Mouse (Mus musculus): Measurements from ENCODE around the gene Smtnl1.

Smtnl1 gene

GRCm38 (mm10) chr2:84822552-84822951 is at the start of gene Smtnl1:
TSS of gene Smtnl1 (minus strand) at chr2:84822652.
- DNase-seq (ENCODE audit: inconsistent age in 2 of 2, low spot score in 1 of 2) = no peak

- DNase-seq (ENCODE audit: inconsistent age in 2 of 2, low spot score in 1 of 2) = no peak
Measured at GRCm38 (mm10) chr2:84870623-84871160, 48.2 kb upstream of the Smtnl1 start.

- DNase-seq (ENCODE audit: inconsistent age in 2 of 2, low spot score in 1 of 2) = no peak
Measured at GRCm38 (mm10) chr2:84868977-84869376, 46.5 kb upstream of the Smtnl1 start.

- peak; percentile 55 to 83 for DNase-seq (ENCODE audit: inconsistent age in 2 of 2, low spot score in 1 of 2)
Measured at GRCm38 (mm10) chr2:84868521-84868943, 46.1 kb upstream of the Smtnl1 start.

GRCm38 (mm10) chr2:84865616-84866571 is 43.4 kb upstream of the Smtnl1 start:
- DNase-seq (ENCODE audit: inconsistent age in 2 of 2, low spot score in 1 of 2) = peak in 1 of 2 experiments; percentile 69

GRCm38 (mm10) chr2:84862231-84862630 is 39.8 kb upstream of the Smtnl1 start:
- DNase-seq (ENCODE audit: inconsistent age in 2 of 2, low spot score in 1 of 2) = peak; percentile 73 to 83

GRCm38 (mm10) chr2:84861430-84861829 is 39.0 kb upstream of the Smtnl1 start:
- no peak for DNase-seq (ENCODE audit: inconsistent age in 2 of 2, low spot score in 1 of 2)

GRCm38 (mm10) chr2:84859991-84860780 is 37.7 kb upstream of the Smtnl1 start:
- no peak for DNase-seq (ENCODE audit: inconsistent age in 2 of 2, low spot score in 1 of 2)

- no peak for DNase-seq (ENCODE audit: inconsistent age in 2 of 2, low spot score in 1 of 2)
Measured at GRCm38 (mm10) chr2:84858551-84858950, 36.1 kb upstream of the Smtnl1 start.

GRCm38 (mm10) chr2:84855732-84856131 is 33.3 kb upstream of the Smtnl1 start:
- DNase-seq (ENCODE audit: inconsistent age in 2 of 2, low spot score in 1 of 2) = peak; percentile 50 to 79

GRCm38 (mm10) chr2:84851130-84852040 is 28.9 kb upstream of the Smtnl1 start:
- peak; percentile 71 to 89 for DNase-seq (ENCODE audit: inconsistent age in 2 of 2, low spot score in 1 of 2)

GRCm38 (mm10) chr2:84850407-84851129 is 28.1 kb upstream of the Smtnl1 start:
- peak in 1 of 2 experiments; percentile 38 for DNase-seq (ENCODE audit: inconsistent age in 2 of 2, low spot score in 1 of 2)

- DNase-seq (ENCODE audit: inconsistent age in 2 of 2, low spot score in 1 of 2) = no peak
Measured at GRCm38 (mm10) chr2:84845226-84845625, 22.8 kb upstream of the Smtnl1 start.

GRCm38 (mm10) chr2:84843654-84844053 is 21.2 kb upstream of the Smtnl1 start:
- no peak for DNase-seq (ENCODE audit: inconsistent age in 2 of 2, low spot score in 1 of 2)

- DNase-seq (ENCODE audit: inconsistent age in 2 of 2, low spot score in 1 of 2) = no peak
Measured at GRCm38 (mm10) chr2:84841905-84842304, 19.5 kb upstream of the Smtnl1 start.

- no peak for DNase-seq (ENCODE audit: inconsistent age in 2 of 2, low spot score in 1 of 2)
Measured at GRCm38 (mm10) chr2:84840748-84841563, 18.5 kb upstream of the Smtnl1 start.

- DNase-seq (ENCODE audit: inconsistent age in 2 of 2, low spot score in 1 of 2) = peak; percentile 36 to 73
Measured at GRCm38 (mm10) chr2:84840016-84840747, 17.7 kb upstream of the Smtnl1 start.

Data from adrenal gland, adult (tissue).